Mouse (Mus musculus) heart, embryonic 10.5 days (tissue): ENCODE measurements around the gene Srsf3. TPM values are rescaled to one million over a fixed set of nuclear protein-coding genes. Genes with fewer than 3 reads are reported as not detected.

Source experiments
- polyA plus RNA-seq: library from polyadenylated mRNA; unstranded; fragments of >200 nt; fragmentation: Nextera tagmentation; extraction: Ambion mirVana; gene quantifications from 2 replicates; pipeline ENCODE4 v1.2.1, GENCODE M21; 2016

Srsf3 gene
- polyA plus RNA-seq, 1 experiment from 2014 or later: 498 TPM

Other genes with a start within 250 kb of the Srsf3 start
- 14.1 and 14.5 TPM in 2 replicates for gene Brpf3, start 231.5 kb upstream of the Srsf3 start, polyA plus RNA-seq
- not detected in 2 replicates for gene Pnpla1, start 174.2 kb upstream of the Srsf3 start, polyA plus RNA-seq
- 0.13 and 0.25 TPM in 2 replicates for gene 4930539E08Rik, start 117.3 kb upstream of the Srsf3 start, polyA plus RNA-seq
- gene Pxt1, start 88.8 kb upstream of the Srsf3 start, polyA plus RNA-seq: 0.21 and 0.26 TPM in 2 replicates
- 80.3 and 85.4 TPM in 2 replicates for gene Kctd20, start 80.7 kb upstream of the Srsf3 start, polyA plus RNA-seq
- gene Stk38, start 24.6 kb upstream of the Srsf3 start, polyA plus RNA-seq: 92.2 and 93.7 TPM in 2 replicates
- gene Cdkn1a, start 58.3 kb downstream of the Srsf3 start, polyA plus RNA-seq: 31.3 and 33.1 TPM in 2 replicates
- 0.23 and 0.48 TPM in 2 replicates for gene Rab44, start 81.5 kb downstream of the Srsf3 start, polyA plus RNA-seq
- 18.0 and 23.3 TPM in 2 replicates for gene Cpne5, start 205.5 kb downstream of the Srsf3 start, polyA plus RNA-seq
- 147 and 188 TPM in 2 replicates for gene Ppil1, start 231.6 kb downstream of the Srsf3 start, polyA plus RNA-seq
- gene BC004004, start 236.2 kb downstream of the Srsf3 start, polyA plus RNA-seq: 79.2 and 94.0 TPM in 2 replicates